Mouse (Mus musculus) left cerebral cortex, postnatal 36 days (tissue): Measurements from ENCODE around the gene Bmt2. TPM values are rescaled to one million over a fixed set of nuclear protein-coding genes. Genes with fewer than 3 reads are reported as not detected.
A peak's percentile ranks its signal among the peaks of the same experiment; 100 is the strongest.

Source experiments
- DNase-seq, 2 experiments: peaks; one replicate each; pipeline ENCODE4 v3.0.0; 2021 to 2022; ENCODE audit warnings: low spot score in 2 of 2, mixed read lengths in 1 of 2
- intact Hi-C: fragments of 180-260 bp; cut with DNase I; formaldehyde crosslinking; loops from one replicate; pipeline ENCODE4 v1.15.1; 2025
- total RNA-seq, 2 experiments: library from RNA; stranded (reverse); gene quantifications; 2 replicates each; pipeline ENCODE4 v1.2.3; 2021

Bmt2 gene
- 10 to 100 TPM; 23.8 to 28.2 TPM for total RNA-seq

DNA sequence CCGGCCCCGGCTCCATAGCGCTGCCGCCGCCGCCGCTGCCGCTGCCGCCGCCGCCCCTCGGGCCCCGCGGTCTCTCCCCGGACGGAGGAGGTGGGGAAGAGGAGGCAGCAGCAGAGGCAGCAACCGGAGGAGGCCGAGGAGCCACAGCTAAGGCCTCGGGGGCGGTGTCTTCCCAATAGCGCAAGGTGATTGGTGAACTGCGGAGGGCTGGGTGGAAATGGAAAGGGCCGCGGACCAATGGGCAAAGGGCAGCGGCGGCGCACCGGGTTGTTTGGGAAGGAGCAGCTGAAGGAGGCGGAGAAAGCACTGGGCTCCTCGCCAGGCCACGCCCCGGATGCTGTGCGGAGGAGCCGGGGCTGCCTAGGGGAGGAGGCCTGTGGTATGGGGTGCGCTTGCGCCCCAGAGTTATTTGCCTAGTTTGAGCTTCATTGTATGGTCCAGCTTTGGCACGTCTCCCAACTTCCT lies at the start of gene Bmt2:
TSS of gene Bmt2 (minus strand) at position 149 of the 465 bp plus-strand sequence.
- intact Hi-C loops = loop anchor here (5.0 to 10.0 kb wide), 2 partner anchors 71 to 383 kb away; partner anchors contain the start of gene Tmem168
- DNase-seq = peak; percentile 99

DNA sequence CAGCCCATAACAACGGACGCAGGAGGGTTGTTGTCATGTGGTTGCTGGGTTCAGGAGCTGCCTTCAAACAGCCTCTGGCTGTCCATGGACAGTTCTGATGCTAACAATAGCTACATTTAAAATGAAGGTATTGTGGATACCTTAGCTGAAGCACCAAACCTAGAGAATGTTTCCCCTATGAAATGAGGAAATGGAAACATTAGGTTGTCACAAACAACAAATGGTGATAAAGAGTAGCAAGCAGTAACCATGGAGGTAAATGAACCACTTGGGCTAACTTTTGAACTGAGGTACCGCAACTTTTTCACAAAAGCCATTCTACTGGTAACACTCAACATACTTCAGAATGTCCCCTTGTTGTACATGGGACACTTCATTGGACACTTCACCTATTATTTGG lies 44.4 kb upstream of the Bmt2 start:
- intact Hi-C loops = no loop called here
- no peak for DNase-seq

DNA sequence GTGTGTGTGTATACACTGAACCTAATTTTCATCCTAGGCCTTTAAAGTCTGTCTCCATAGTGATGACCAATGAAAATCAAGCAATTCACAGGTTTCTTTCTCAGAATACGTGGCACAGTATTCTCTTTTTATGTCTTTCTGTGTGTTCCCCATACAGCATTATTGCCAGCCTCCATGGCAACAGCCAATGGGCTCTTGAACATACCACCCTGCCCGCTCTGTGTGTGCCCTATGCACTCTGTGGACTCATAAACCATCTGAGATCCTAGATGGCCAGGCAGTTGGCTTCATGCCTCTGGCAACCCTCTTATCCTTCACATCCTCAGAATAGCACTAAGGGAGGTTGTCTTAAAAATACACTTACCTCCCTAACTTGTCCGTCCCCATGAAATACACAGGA lies 37.1 kb upstream of the Bmt2 start:
- DNase-seq = no peak
- intact Hi-C loops = no loop called here

DNA sequence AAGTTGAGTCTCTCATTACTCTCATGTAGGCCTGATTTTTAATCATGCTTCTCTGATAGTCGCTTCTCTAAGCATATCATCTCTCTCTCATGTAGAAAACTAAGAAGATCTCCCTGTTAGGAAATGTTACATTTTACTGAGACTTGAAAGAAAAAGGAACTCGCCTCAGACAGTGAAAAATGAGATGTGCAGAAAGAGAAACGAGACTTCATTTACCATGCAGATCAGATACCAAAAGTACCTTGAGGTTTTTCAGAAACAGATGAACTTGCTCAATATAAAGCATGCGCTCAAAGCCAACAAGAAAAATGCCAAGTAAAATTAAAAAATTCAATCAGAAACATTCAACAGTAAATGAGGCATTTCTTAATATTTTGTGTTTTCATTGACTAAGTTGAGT lies 19.1 kb upstream of the Bmt2 start:
- no peak for DNase-seq
- intact Hi-C loops = no loop called here

DNA sequence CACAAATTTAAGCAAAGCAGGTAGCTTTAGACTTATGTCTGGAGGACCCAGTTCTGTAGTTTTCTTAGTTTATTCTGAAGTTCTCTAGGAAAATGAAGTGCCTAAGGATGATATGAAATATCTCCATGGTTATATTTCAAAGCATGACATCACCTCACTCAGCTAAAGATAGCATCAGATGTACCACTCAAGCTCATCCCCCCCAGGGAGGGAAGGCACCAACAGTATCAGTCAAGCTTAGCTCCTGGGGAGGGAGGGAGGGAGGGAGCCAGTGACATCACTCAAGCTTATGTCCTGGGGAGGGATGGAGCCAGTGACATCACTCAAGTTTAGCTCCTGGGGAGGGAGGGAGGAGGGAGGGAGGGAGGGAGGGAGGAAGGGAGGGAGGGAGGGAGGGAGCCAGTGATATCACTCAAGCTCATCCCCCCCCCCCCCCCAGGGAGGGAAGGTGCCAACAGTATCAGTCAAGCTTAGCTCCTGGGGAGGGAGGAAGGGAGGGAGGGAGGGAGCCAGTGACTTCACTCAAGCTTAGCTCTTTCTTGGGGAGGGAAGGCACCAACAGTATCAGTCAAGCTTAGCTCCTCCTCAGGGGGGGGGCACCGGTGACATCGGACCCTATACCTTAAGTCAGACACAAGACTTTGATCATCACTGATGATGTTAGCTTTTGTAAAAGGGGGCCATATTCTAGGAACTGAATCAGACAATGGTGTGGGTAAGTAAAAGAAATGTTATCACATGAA lies 17.5 kb upstream of the Bmt2 start:
- DNase-seq = no peak
- intact Hi-C loops = no loop called here

DNA sequence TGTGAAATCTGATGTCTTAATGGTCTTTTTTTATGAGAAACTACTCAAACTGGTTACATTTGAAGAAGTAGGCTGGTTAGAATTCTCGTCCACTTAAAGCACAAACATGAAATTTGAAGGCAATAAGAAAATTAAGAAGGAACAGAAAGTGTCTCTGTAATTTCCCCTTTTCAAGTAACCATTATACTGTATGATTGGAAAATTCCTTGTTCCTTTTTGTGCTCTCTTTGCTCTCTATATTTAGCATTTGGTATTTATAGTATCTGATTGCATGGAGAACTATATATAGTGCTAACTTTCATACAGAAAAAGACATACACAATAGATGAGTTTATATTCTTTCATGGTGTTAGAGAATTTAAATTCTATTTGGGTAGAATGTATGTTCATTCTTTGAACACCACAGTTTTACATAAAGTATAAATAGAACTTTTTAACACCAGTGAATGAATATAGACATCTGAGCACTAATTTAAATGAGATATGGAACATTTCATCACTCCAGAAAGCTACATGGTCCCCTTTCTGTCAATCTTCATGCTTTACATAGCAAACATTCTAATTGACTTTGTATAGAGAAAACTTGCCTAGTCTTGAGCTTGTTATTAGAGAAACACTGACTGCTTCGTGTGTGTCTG lies 14.0 kb upstream of the Bmt2 start:
- intact Hi-C loops = no loop called here
- DNase-seq = no peak

DNA sequence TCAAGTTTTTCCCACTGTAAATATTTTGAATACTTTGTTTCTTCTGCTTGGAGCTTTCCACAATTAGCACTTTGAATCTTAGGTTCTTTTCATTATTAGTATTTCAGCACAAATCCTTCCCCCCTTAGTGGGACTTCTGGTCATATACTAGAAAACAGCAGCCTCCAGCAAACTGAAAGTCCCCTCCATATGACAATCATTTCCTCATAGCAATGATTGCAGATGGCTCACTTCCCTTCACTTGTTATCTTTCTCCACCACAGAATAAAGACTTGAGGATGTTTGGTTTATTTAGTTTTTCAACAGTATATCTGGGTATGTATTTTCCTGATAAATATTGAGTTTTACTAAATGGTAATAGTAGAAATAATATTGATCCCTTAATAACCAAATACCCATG lies 12.6 kb upstream of the Bmt2 start:
- intact Hi-C loops = no loop called here
- DNase-seq = no peak

DNA sequence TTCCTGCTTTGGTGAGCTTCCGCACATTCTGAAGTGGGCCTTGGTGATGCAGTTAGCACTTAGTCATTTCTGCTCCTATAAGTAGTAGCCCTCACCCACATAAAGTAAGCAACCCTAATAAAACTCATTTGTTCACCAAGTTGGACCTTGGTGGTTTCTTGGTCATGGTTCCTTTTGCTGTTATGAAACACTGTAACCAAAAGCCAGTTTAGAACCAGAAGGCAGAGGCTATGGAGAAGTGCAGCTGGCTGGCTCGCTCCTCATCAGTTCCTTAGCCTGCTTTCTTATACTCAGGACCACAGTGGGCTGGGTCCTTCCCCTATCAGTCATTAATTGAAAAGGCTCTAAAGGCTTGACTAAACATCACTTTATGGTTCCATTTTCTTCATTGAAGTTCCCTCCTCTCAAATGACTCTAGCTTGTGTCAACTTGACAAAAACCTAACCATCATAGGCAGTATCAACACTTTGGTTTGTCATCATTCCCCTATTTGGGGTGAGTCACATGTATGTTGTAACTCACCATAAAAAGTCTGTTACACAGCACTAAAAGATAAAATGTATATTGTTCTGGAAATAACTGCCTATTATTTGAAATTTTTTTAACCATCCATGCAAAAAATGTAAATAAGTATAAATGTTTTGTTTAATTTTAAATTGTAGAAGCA lies 6.3 kb upstream of the Bmt2 start:
- intact Hi-C loops = no loop called here
- no peak for DNase-seq

DNA sequence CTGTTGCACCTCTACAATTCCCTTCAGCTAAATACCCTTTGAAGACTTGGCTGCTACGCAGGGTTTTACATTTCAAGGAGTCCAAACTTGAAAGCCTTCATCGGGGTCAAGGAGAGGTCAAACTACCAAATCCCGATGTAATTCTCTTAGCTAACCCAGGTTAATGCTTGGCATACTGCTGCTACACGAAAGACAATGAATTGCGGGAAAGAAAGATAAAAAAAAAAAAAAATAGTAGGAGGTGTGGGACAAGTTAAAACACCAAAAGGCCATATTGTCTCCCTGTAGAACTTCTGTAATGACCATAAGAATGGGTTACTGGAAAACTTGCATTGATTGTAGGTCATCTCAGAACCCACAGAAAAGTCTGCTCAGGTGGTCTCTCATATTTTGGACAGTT lies 583 bp upstream of the Bmt2 start:
- no peak for DNase-seq
- intact Hi-C loops = loop anchor here (5.0 to 10.0 kb wide), 2 partner anchors 71 to 384 kb away; partner anchors contain the start of gene Tmem168

DNA sequence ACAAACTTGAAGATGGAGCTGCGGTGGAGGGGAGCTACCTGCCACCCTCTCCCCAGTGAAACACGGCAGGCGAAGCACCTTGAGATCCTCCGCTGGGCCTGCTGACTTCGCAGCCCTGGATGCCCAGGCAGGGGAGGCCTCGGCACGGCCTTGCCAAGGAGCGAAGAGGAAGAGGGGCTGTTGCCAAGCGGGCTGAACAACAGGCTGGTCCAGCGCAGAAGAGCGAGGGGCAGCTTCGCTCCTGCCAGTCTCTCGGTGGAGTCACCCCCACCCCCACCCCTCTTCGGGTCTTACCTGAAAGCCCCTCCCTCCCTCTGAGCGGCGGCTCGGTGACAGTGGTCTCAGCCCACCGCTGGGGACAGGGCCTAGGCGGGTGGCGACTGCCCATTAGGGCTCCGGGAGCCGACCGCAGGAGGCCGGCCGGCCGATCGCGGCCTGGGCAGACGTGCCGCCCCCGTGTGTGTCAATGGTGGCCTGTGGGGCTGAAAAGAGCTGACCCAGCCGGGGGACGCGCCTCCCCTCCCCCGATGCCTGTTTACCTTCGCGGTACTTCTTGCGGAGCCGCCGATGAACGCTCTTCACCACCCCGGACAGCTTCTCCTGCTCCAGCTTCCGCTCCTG lies 515 bp downstream of the Bmt2 start:
- DNase-seq = peak; percentile 62 to 67
- intact Hi-C loops = loop anchor here (5.0 to 10.0 kb wide), 2 partner anchors 70 to 382 kb away; partner anchors contain the start of gene Tmem168

DNA sequence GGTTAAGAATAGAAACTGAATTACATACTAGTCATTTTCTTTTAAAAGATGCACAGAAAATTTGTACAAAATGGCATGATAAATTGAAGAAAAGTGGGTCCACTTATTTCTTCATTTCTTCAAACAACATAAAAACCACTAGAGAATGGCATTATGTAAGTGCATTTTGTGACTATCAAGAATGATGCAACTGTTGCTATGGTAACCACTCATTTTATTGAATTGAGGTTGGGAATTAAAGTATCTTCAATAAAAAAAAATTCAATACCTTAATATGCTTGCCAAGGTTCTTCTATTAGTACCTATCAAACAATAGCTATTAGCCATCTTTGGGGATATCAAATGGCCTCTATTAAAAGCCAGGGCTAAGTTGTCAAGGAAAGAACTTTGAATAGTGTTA lies 1.6 kb downstream of the Bmt2 start:
- intact Hi-C loops = loop anchor here (5.0 to 10.0 kb wide), 2 partner anchors 69 to 381 kb away; partner anchors contain the start of gene Tmem168
- no peak for DNase-seq

DNA sequence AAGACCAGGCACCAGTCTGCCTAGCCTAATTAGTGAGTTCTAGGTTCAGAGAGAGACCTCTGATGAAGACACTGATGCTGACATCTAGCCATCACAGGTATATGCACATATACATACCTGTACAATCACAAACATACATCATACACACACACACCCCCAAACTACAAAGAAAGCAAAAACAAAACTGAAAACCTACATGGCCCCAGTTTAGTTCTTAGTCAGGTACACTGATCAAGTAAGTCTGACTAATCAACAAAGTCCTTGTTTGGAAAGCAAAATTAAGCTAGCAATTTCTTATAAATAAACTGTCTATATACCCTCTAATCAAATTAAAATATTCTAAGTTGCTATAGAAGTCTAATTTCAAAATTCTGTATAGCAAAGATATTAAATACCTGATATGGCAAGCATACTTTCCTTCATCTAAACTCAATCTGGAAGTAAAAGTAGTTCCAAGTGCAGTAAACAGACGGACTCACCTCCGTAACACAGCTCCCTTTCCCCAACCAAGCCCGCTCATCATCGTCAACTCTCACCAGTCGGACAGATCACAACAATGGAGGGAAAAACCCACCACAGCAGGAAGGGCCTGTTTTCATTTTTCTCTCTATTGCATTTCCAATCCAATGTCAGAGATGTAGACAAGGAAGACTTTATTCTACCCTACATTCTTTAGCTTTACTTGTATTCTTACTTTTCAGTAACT lies 3.0 kb downstream of the Bmt2 start:
- DNase-seq = no peak
- intact Hi-C loops = loop anchor here (5.0 to 10.0 kb wide), 2 partner anchors 67 to 380 kb away; partner anchors contain the start of gene Tmem168

DNA sequence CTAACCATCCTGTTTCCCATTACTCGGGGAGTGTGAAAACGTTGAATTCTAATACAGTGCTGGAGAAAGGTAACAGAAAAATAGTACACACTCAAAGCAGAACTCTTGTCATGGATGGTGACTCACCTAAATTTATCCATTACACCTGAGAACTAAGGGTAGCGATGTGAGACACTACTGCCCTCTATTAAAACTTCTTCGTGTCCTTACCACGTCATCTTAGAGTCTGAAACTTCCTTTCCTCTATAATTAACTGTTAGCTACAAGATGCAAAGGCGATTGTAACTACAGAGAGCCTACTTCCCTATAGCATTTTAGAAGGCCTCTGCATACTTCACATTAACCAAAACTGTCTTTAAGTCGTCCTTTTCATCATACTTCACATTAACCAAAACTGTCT lies 12.1 kb downstream of the Bmt2 start:
- intact Hi-C loops = no loop called here
- no peak for DNase-seq

DNA sequence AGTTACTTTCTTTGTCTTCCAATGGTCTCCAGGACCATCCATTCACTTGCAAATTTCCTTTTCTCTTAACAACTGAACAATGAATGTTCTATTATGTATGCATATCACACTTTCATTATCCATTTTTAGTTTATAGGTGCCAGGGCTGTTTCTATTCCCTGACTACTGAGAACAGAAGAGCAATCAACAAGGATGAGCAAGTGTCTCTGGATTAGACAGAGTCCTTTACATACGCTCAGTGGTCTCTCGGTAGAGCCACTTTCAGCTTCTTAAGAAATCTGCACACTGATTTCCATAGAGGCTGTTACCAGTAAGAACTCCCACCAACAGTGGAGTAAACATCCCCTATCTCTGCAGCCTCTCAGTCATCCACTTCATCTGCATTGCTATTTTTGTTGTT lies 19.8 kb downstream of the Bmt2 start:
- no peak for DNase-seq
- intact Hi-C loops = no loop called here

DNA sequence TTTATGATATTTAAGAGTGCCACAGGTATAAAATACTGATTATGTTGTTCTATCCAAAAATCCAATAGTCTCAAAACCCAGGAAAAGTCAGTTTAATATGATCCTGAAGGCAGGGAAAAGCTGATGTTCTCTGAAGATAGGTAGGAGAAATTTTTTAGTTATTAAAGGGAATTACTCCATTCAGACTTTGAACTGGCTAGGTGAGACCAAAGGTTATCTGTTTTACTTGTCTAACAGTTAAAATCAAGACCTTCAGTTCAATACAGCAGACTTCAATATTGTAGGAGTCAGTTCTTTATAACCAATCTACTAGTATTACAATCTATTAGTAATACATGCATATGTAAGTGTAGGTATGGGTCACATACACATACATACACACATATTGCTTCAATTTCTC lies 23.7 kb downstream of the Bmt2 start:
- intact Hi-C loops = no loop called here

DNA sequence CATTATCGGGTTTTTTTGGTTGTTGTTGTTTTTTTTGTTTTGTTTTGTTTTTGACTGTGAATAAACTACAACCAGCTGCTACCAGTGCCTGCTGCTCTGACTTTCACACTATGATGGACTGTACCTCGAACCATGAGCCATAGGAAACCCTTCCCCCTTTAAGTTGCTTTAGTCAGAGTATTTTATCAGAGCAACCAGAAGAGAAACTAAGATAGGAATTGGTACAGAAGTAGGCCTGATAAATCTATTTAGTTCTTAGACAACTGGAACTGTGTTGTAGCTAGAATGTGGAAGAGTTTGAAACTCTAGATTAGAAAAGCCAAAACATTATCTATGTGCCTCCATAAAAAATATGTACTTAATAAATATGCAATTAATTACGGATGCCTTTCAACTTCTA lies 25.5 kb downstream of the Bmt2 start:
- intact Hi-C loops = no loop called here
- no peak for DNase-seq

More for the DNA sequence above, 23.7 kb downstream of the Bmt2 start:
- DNase-seq = no peak

DNA sequence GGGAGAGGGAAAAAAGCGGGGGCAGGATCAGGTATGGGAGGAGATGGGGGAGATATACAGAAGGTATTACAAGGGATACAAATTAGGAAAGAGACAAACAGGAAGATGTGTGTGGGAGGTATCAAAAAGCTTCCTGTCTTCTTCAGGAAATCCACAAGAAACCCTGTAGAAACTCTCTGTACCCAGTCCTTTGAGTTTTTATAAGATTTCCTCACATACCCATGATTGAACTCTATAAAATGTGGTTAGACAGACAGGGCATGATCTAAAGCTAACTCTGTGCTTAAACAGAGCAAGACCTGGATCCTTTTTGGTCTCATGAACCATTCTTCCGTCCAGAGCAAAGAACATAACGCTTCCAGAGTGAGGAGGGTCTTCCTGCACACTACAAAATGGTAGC lies 26.9 kb downstream of the Bmt2 start:
- DNase-seq = no peak
- intact Hi-C loops = no loop called here

DNA sequence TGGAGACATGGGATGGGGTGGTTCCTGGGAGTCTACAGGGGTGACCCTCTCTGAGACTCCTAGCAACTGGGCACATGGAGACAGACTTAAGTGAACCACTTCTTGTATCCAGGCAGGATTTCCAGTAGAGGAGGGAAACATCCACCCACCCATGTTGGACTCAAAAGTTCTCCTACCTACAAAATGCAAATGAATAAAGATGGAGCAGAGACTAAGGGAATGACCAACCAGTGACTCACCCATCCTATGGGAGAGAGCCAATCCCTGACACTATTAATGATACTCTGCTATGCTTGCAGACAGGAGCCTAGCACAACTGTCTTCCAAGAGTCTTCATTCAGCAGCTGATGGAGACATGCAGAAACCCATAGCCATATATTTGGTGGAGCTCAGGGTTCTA lies 29.5 kb downstream of the Bmt2 start:
- DNase-seq = no peak
- intact Hi-C loops = no loop called here

DNA sequence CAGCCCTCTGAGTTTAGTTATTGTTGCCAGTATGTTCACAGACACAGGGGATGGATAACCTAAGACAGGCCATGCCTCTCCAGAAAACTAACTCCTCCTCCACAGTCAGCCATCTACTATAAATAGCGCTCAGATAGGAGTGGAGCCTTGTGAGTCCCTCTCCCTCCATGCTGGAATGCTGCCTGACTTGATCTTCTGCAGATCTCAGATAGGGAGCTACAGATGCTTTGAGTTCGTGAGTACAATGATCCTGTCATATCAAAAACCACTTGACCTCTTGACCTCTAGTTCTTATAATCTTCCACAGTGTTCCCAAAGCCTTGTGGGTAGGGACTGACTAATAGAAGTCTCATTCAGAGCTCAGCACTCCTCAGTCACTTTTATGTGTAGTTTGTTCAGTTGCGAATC lies 41.2 kb downstream of the Bmt2 start:
- DNase-seq = no peak
- intact Hi-C loops = no loop called here
